Mouse (Mus musculus) bone marrow macrophage, adult 2 months (primary cell): Measurements from ENCODE around the gene Sag.

Source experiments
- CTCF ChIP-seq: IDR thresholded peaks from 2 replicates; pipeline ENCODE4 v1.5.1; 2012; ENCODE audit warnings: low read depth, mild to moderate bottlenecking, low read length, moderate library complexity
- POLR2A ChIP-seq: IDR thresholded peaks from 2 replicates; pipeline ENCODE4 v1.6.1; 2012; ENCODE audit warnings: mild to moderate bottlenecking, low read depth, low read length, borderline replicate concordance

GRCm38 (mm10) chr1:87848237-87848996 lies 44.9 kb downstream of the Sag start:
- TF ChIP-seq POLR2A (no peak), CTCF (no peak)
